Mouse (Mus musculus) heart, adult 2 months (tissue): ENCODE results near the gene H13. TPM values are rescaled to one million over a fixed set of nuclear protein-coding genes. Genes with fewer than 3 reads are reported as not detected.

Experiments used
- DNase-seq, 2 experiments: peaks; one replicate each; pipeline ENCODE4 v3.0.0; 2021
- H3K27ac ChIP-seq: fragments of 200-600 bp; 2 replicates; pipeline ENCODE4 v1.8.1; 2022
- H3K27me3 ChIP-seq: fragments of 200-500 bp; 2 replicates; pipeline ENCODE4 v1.6.1; 2012; ENCODE audit warnings: mild to moderate bottlenecking, low read length, inconsistent platforms, mixed read lengths; ENCODE audit not compliant: control insufficient read depth, insufficient read depth
- H3K36me3 ChIP-seq: fragments of 200-500 bp; 2 replicates; pipeline ENCODE4 v1.6.1; 2012; ENCODE audit warnings: low read length, inconsistent platforms; ENCODE audit not compliant: control insufficient read depth, insufficient read depth
- H3K4me1 ChIP-seq: fragments of 200-500 bp; 2 replicates; pipeline ENCODE4 v1.6.1; 2011; ENCODE audit warnings: low read length; ENCODE audit not compliant: control insufficient read depth, insufficient read depth
- H3K4me3 ChIP-seq: fragments of 200-600 bp; 2 replicates; pipeline ENCODE4 v1.8.1; 2022
- H3K79me2 ChIP-seq: fragments of 200-500 bp; replicated peaks from 2 replicates; pipeline ENCODE4 v1.6.1; 2012; ENCODE audit warnings: mild to moderate bottlenecking, inconsistent platforms, low read length, moderate library complexity, mixed read lengths; ENCODE audit not compliant: control insufficient read depth, insufficient read depth
- H3K9ac ChIP-seq: fragments of 200-500 bp; 2 replicates; pipeline ENCODE4 v1.6.1; 2012; ENCODE audit warnings: low read depth, mild to moderate bottlenecking, control low read depth, inconsistent platforms, low read length, mixed read lengths
- CTCF ChIP-seq: fragments of 200-600 bp; IDR thresholded peaks from 2 replicates; pipeline ENCODE4 v1.8.1; 2022; ENCODE audit warnings: antibody characterized with exemption, mild to moderate bottlenecking, moderate library complexity
- EP300 ChIP-seq: fragments of 200-500 bp; IDR thresholded peaks from 2 replicates; pipeline ENCODE4 v1.6.1; 2011; ENCODE audit warnings: low read depth, low read length, control low read depth; ENCODE audit not compliant: insufficient read depth
- POLR2A ChIP-seq: fragments of 200-500 bp; IDR thresholded peaks from 2 replicates; pipeline ENCODE4 v1.6.1; 2011; ENCODE audit warnings: mild to moderate bottlenecking, low read depth, low read length, control low read depth; ENCODE audit not compliant: insufficient read depth
- WGBS: fragments of 180-500 bp; shearing (Covaris S2); methylation state at CpG from one replicate; pipeline ENCODE4 v1.1.7; 2018; 5-methylcytosine and 5-hydroxymethylcytosine counted together
- intact Hi-C: fragments of 180-260 bp; cut with DNase I; formaldehyde crosslinking; loops from one replicate; pipeline ENCODE4 v1.15.1; 2025
- polyA plus RNA-seq: library from polyadenylated mRNA; depleted of rRNA; stranded (reverse); fragments of >200 nt; gene quantifications from 2 replicates; pipeline ENCODE4 v1.2.3, GENCODE M21; 2012
- total RNA-seq, 2 experiments: library from RNA; stranded (reverse); gene quantifications; 2 replicates each; pipeline ENCODE4 v1.2.3; 2021

The H13 gene
- total and polyA plus RNA-seq, 3 experiments: 33.9 to 43.5 (median 37.6) TPM

- intact Hi-C loops: no loop called here
- H3K27ac ChIP-seq: no peak overlapping the region
Observed at GRCm38 (mm10) chr2:152675252-152675791, 6.1 kb downstream of the H13 start.

GRCm38 (mm10) chr2:152678302-152678701 lies 9.0 kb downstream of the H13 start:
- no peaks in the 10 kb centered on the region for H3K36me3 ChIP-seq
- no peaks in the 10 kb centered on the region for H3K27me3 ChIP-seq
- intact Hi-C loops: no loop called here
- TF ChIP-seq POLR2A (no peak), EP300 (no peak), CTCF (peak; percentile 80)
- H3K4me3 ChIP-seq: no peak overlapping the region
- H3K27ac ChIP-seq: no peak overlapping the region
- peaks cover 2% of the 10 kb centered on the region for H3K4me1 ChIP-seq
- peaks cover 2% of the 10 kb centered on the region; the same call in 1 of the 2 replicates for H3K79me2 ChIP-seq
- DNase-seq: no peak
- H3K9ac ChIP-seq: no peak overlapping the region
- WGBS: 42% methylated on average over 3 of the region's 3 CpGs

More at GRCm38 (mm10) chr2:152675252-152675791, 6.1 kb downstream of the H13 start:
- Histone ChIP-seq H3K27me3 (no peaks in the 10 kb centered on the region), H3K79me2 (peaks cover 2% of the 10 kb centered on the region; the same call in 1 of the 2 replicates), H3K4me3 (no peak overlapping the region), H3K4me1 (peaks cover 13% of the 10 kb centered on the region), H3K36me3 (no peaks in the 10 kb centered on the region), H3K9ac (no peak overlapping the region)
- 76% methylated on average over 13 of the region's 13 CpGs for WGBS
- TF ChIP-seq POLR2A (no peak), EP300 (no peak), CTCF (no peak)
- DNase-seq: no peak

- Histone ChIP-seq H3K9ac (no peak overlapping the region), H3K79me2 (peaks cover 2% of the 10 kb centered on the region; the same call in 1 of the 2 replicates), H3K27ac (no peak overlapping the region), H3K4me1 (peaks cover 1% of the 10 kb centered on the region), H3K36me3 (no peaks in the 10 kb centered on the region), H3K27me3 (no peaks in the 10 kb centered on the region), H3K4me3 (no peak overlapping the region)
- DNase-seq: no peak
- TF ChIP-seq EP300: no peak
- no peak for TF ChIP-seq POLR2A
- no peak for TF ChIP-seq CTCF
- intact Hi-C loops: no loop called here
- 74% methylated on average over 5 of the region's 5 CpGs for WGBS
Observed at GRCm38 (mm10) chr2:152678925-152679324, 9.7 kb downstream of the H13 start.

GRCm38 (mm10) chr2:152679701-152680355 lies 10.6 kb downstream of the H13 start:
- no peak for DNase-seq
- no peaks in the 10 kb centered on the region for H3K36me3 ChIP-seq
- H3K9ac ChIP-seq: no peak overlapping the region
- H3K79me2 ChIP-seq: peaks cover 2% of the 10 kb centered on the region; the same call in 1 of the 2 replicates
- H3K27me3 ChIP-seq: no peaks in the 10 kb centered on the region
- intact Hi-C loops: loop anchor here (10.0 kb wide), 1 partner anchor 335 kb away; the partner anchor contains the start of gene Pdrg1
- TF ChIP-seq EP300 (no peak), CTCF (no peak), POLR2A (no peak)
- H3K4me1 ChIP-seq: no peaks in the 10 kb centered on the region
- 75% methylated on average over 8 of the region's 8 CpGs for WGBS
- no peak overlapping the region for H3K4me3 ChIP-seq
- no peak overlapping the region for H3K27ac ChIP-seq

GRCm38 (mm10) chr2:152683086-152683485 lies 13.8 kb downstream of the H13 start:
- H3K27me3 ChIP-seq: no peaks in the 10 kb centered on the region
- intact Hi-C loops: loop anchor here (10.0 kb wide), 1 partner anchor 332 kb away; the partner anchor contains the start of gene Pdrg1
- H3K79me2 ChIP-seq: no peaks in the 10 kb centered on the region
- no peak overlapping the region for H3K27ac ChIP-seq
- no peak for DNase-seq
- no peak overlapping the region for H3K9ac ChIP-seq
- H3K4me3 ChIP-seq: no peak overlapping the region
- no peaks in the 10 kb centered on the region for H3K36me3 ChIP-seq
- no peak for TF ChIP-seq CTCF
- no peaks in the 10 kb centered on the region for H3K4me1 ChIP-seq
- WGBS: 67% methylated on average over 5 of the region's 5 CpGs

- Histone ChIP-seq H3K4me3 (peak overlapping the region; percentile 49), H3K27ac (peak overlapping the region; percentile 36), H3K79me2 (no peaks in the 10 kb centered on the region), H3K36me3 (no peaks in the 10 kb centered on the region), H3K27me3 (no peaks in the 10 kb centered on the region), H3K9ac (peak overlapping the region; percentile 29; the same call in 1 of the 2 replicates), H3K4me1 (no peaks in the 10 kb centered on the region)
- WGBS: 55% methylated on average over 12 of the region's 12 CpGs
- intact Hi-C loops: loop anchor here (10.0 kb wide), 1 partner anchor 328 kb away; the partner anchor contains the start of gene Pdrg1
- TF ChIP-seq CTCF: no peak
- no peak for TF ChIP-seq EP300
- no peak for TF ChIP-seq POLR2A
- no peak for DNase-seq
Observed at GRCm38 (mm10) chr2:152686399-152686798, 17.1 kb downstream of the H13 start.
